Mouse (Mus musculus) CD4-positive, CD25-positive, alpha-beta regulatory T cell, adult 4 months (primary cell): ENCODE data around the gene St6galnac5. TPM values are rescaled to one million over a fixed set of nuclear protein-coding genes. Genes with fewer than 3 reads are reported as not detected.

Source experiments
- ATAC-seq: one replicate; pipeline ENCODE4 v1.8.0; 2017
- polyA plus RNA-seq, 2 experiments: library from polyadenylated mRNA; unstranded; fragments of 100-300 nt; shearing (Covaris generic); gene quantifications; one replicate each; pipeline ENCODE4 v1.2.1; 2017

The St6galnac5 gene
- polyA plus RNA-seq, 2 experiments from 2014 or later: not detected

DNA sequence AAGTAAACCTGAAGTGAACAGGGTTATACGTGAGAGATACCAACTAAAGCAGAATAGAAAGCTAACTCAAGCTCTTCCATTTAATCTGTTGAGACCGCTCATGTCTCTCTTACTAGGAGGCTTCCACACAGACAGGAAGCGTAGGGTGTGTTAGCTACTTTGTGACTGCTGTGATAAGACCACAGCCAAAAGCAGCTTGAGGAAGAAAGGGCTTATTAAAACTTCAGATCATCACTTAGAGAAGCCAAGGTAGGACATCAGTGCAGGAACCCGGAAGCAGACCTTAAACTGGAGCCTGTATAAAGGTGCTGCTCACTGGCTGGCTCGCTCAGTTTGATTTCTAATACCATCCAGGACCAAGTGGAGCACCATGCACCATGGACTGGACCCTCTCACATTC, 31.7 kb downstream of the St6galnac5 start:
- peak; percentile 77 for ATAC-seq

GRCm38 (mm10) chr3:152949233-152949777, 32.7 kb downstream of the St6galnac5 start:
- no peak for ATAC-seq

DNA sequence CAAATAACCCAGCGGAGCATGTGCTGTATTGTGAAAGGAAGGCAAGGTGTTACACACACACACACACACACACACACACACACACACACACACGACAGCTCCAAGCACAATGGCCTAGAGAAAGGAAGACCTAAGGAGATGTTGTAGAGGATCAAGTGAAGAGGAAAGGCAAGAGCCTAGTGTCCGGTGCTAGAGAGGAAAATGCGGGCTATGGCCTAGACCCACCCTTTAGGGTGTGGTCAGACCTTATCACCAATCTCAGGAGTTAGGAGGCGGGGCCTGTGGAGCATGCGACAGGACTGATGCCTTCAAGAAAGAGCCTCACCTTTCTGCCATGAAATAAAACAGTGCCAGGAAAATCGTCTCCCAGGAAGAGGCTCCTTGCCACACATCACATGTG, 33.5 kb downstream of the St6galnac5 start:
- ATAC-seq: no peak

DNA sequence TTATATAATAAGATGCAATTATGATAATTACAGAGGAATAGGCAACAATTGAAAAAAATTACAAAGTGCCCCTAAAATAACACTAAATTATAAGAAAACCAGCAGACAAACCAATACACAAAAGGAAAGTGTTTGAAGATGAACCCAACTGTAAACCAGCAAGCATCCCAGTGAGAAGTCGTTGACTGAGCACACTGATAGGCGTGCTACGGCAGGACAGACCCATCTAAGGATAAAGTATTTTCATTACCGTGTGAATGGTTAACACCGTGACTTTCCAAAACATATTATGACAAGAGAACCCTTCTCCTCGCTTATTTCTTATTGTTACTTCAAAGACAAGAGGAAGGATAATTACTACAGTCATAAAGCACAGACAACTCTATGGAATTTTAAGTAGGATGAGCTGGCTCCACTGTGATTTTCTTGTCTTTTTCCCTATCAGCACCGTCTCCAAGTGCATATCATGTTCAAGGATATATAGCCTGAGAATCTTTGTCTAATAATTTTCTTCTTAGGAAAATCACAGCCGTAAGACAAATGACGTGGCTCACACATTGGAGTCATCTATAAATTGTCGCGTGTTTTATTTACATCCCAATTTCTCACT, 34.9 kb downstream of the St6galnac5 start:
- ATAC-seq: no peak

GRCm38 (mm10) chr3:152944766-152945165, 37.3 kb downstream of the St6galnac5 start:
- no peak for ATAC-seq

GRCm38 (mm10) chr3:152942985-152943384, 39.1 kb downstream of the St6galnac5 start:
- peak; percentile 82 for ATAC-seq

DNA sequence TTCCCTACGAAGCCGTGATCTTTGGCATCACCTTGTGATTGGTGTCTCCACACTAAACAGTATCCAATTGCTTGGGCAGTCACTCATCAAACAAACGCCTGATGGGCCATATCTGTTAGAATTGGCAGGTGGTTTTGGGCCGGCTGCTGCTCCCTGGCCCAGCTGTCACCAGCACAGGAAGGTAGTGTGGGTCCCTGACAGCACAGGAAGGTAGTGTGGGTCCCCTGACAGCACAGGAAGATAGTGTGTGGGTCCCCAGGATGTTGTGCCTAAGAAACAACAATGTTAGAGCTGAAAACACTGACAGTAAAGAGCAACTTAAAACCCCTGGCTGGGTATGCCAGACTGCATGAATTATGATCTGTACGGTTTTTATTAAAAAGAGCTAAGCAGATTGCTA, 40.4 kb downstream of the St6galnac5 start:
- peak; percentile 90 for ATAC-seq

GRCm38 (mm10) chr3:152936313-152936712, 45.7 kb downstream of the St6galnac5 start:
- ATAC-seq: no peak

DNA sequence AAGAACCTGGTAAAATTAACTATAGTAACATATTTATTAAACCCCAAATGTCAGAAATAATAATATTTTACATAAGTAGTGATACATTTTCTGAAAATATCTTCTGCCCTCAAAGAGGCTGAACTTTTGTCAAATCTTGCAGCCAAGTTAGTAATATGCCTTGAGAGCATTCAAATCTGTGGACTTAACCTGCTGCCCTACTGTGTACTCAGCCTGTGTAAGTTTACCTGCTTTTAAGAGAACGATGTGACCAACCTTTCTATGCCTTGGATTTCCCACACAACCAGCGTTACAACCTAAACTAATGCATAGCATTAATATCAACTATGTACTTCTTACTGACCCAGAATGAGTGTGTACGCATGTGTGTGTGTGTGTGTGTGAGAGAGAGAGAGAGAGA, 48.3 kb downstream of the St6galnac5 start:
- no peak for ATAC-seq

DNA sequence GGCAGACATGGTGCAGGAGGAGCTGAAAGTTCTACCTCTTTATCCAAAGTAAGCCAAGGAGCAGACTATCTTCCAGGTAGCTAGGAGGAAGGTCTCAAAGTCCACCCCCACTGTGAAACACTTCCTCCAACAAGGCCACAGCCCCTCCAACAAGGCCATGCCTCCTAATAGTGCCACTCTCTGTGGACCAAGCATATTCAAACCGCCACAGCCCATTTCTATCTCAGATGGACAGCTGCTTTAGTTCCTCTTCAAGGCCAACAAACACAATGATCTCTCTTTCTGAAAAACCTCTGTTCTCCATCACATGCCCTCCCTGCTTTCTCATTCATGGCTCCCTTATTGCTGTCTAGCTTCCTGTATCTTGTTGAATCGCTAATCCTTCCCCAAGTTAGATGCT, 49.5 kb downstream of the St6galnac5 start:
- no peak for ATAC-seq

- no peak for ATAC-seq
Measured at GRCm38 (mm10) chr3:152932096-152932495, 50.0 kb downstream of the St6galnac5 start.

- ATAC-seq: no peak
Measured at GRCm38 (mm10) chr3:152931354-152931753, 50.7 kb downstream of the St6galnac5 start.

DNA sequence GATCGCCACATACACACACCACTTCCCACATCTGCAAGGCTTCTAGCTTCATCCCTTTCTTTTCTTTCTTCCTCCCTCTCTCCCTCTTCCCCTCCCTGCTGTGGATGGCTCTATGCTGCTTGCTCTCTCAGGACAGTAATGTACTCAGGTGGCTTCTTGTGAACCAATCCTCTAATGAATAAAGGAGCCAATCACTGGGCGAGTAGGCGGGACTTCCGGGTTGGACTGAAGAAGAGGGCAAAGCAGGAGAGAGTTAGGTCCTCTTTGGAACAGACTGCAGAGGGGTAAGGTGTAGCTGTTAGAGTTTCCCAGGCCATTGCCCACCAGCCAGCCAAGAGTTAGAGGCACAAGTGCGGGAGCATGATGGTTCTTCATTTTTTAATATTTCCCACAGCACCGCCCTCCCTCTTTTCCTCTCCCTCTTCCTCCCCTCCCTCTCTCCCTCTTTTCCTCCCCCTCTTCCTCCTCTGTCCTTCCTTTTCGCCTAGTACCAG, 52.2 kb downstream of the St6galnac5 start:
- ATAC-seq: peak; percentile 67

DNA sequence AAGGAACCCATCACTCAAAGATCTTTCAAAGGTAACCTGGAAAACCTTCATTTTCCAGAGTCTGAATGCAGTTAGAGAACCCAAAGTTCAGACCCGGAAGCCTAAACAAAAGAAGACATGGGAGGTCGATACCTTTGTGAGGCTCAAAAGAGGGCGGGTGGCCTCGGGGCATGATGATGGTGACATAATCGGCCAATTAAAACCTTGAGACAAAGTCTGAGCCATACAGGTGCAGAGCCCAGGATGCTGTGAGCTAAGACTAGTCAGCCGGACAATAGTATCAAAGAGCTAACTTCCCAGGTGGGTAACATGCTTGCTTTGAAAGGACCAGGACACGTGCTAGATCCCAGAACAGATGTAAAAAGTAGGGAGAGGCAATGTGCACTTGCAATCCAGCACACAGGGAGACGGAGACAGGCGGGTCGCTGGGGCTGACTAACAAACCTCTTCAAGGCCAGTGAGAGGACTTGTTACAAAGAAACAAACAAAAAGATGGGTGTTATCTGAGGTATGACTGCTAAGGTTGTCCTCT, 52.7 kb downstream of the St6galnac5 start:
- ATAC-seq: peak; percentile 35

DNA sequence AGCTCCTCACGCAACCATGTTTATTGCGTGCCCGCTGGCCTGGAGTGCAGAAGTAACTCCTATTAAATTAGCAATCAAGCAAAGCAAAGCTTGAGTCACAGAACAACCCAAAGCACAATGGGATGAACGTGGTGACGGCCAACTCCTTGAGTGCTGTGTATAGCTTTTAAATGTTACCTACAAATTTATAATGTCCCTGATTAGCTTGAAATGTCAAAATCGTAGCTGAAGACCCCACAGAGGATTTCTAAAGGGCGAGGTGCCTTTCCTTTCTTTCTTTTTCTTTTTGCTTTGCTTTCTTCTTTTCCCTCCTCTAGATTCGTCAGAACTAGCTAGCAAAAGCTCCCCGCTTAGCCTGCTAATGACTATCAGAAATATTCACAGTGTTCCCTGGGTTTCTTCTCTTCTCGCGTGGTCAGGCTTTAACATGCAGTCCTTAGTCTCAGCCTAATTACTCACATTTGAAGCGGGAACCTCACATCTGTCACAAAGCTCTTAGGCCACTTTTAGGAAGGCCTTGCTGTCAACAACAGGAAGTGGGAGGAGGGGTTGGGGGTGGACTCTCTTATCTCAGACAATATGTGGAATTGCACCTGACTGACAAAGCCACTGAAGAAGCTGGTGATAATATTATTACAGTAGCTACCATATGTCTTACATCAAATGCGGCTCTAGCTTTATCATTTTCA, 53.6 kb downstream of the St6galnac5 start:
- ATAC-seq: peak; percentile 62

DNA sequence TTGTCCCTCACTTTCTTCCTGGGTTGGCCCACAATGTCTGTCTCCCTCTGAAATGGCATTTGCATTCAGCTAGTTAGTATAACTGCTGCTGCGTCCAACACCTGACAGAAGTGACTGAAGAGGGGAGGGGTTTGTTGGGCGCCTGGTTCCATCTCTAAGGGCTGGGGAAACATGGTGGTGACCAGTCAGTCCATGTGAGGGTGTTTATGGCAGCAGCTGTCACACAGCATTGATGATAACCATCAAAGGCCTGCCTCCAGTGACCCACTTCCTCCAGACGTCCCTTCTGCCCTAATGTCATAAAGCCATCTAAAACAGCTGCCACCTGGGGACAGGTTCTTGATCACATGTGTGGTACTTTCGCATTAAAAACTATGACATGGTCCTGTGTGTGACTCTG, 55.9 kb downstream of the St6galnac5 start:
- ATAC-seq: peak; percentile 38

DNA sequence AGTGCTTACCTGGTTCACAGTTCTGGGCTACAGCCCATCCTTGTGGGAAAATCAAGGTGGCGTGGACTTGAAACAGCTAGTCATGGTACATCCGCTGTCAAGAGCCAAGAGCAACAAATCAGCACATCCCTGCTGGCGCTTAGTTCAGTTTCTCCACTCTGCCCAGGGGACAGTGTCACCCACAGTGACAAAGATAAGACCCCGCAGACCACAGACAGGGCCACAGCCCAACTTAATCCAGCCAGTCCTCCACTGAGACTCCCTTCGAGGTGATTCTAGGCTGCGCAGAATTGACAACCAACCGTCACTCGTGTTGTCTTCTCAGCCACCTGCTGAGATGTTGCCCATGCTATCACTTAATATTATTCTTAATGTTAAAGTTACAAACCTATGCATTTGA, 56.7 kb downstream of the St6galnac5 start:
- ATAC-seq: no peak

- ATAC-seq: no peak
Measured at GRCm38 (mm10) chr3:152923530-152923929, 58.5 kb downstream of the St6galnac5 start.

GRCm38 (mm10) chr3:152920365-152920764, 61.7 kb downstream of the St6galnac5 start:
- ATAC-seq: peak; percentile 85

GRCm38 (mm10) chr3:152919101-152919500, 62.9 kb downstream of the St6galnac5 start:
- ATAC-seq: peak; percentile 24

DNA sequence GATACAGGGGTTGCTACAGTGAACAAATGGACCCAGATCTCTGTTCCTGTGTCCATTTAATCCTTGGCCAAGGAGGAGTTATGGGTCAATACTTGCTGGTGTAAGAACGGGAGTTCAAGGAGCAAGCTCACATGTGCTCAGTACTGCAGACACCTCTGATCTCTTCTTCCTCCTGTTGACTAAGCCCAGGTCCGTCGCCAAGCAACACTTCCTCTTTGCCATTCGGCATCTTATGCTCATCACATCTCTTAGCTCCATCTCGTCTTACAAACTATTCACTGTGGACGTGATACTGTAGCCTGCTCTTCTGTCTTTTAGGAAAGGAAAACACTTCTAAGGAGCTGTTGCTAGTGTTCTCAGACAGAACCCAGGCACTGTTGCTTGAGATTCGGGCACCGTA, 64.5 kb downstream of the St6galnac5 start:
- ATAC-seq: peak; percentile 75

GRCm38 (mm10) chr3:152914376-152914775, 67.7 kb downstream of the St6galnac5 start:
- ATAC-seq: no peak

DNA sequence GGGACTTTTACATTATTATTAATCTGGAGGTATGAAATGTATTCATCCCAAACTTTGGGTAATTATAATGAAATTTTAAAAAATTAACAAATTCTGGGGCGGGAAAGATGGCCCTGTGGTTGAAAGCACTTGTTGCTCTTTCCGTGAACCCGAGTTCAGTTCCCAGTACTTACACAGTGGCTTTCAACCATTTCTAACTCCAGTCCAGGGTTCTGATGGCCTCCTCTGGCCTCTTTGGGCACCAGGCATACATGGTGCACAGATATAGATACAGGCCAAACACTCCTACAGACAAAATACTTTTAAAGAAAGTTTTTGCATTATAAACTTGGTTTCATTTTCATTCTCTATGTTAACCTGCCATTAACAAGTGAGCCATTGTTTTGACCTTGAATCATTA, 68.4 kb downstream of the St6galnac5 start:
- no peak for ATAC-seq

GRCm38 (mm10) chr3:152913150-152913549, 68.9 kb downstream of the St6galnac5 start:
- no peak for ATAC-seq
